12 mouse cellular contexts compared by ENCODE assay signal in the genomic region with DNA sequence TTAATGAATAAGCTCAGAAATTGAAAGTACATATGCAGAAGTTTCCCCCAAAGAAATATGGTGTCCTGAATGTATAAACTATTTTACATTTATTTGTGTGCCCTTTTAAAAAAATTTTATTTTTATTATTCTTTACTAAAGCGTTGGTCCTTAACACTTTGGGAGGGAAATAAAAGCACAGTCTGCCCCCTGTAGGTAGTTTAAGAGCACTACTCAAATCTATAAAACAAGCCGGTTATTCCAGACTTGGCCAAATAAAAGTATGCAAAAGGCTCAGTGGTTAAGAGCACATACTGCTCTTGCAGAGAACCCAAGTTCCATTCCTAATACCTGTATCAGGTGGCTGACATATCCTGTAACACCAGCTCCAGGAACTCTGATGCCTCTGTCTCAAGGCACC.
DNase-seq lines count a peak whose midpoint lies in the region; ATAC-seq and TF ChIP-seq lines count a peak whose summit lies in the region.
"Had no signal": no experiment of that assay in that cellular context is flagged by ENCODE, and none has a peak within 500 bp of the region (broad histone marks: within the 10 kb centered on the region; RNA-seq: fewer than 3 reads in every experiment).

No protein-coding gene starts in this region.

- 0 out of 2 replicates have a peak, but pooled peaks have one; percentile 30 for ATAC-seq in forebrain, embryonic 11.5 days (replicated peaks; ENCODE audit: low FRiP score)
- no peak for ATAC-seq in lung, postnatal 0 days
- peak; percentile 72 for ATAC-seq in megakaryocyte progenitor cell, adult 5-6 weeks (replicated peaks; ENCODE audit: poor library complexity)
- ATAC-seq: inflammation-experienced regulatory T-cells, adult 6 months had no signal

- TF ChIP-seq CTCF in lung, postnatal 0 days (IDR thresholded peaks at IDR 0.05), result peak; percentile 47

- no peak overlapping the region for H3K9ac ChIP-seq in forebrain, embryonic 11.5 days (ENCODE audit: low read length)
- H3K9ac ChIP-seq in lung, postnatal 0 days (replicated peaks; ENCODE audit: low read depth), result no peak overlapping the region

- H3K9me3 ChIP-seq in forebrain, embryonic 11.5 days (ENCODE audit: control insufficient read depth, low read length), result no peaks in the 10 kb centered on the region
- H3K9me3 ChIP-seq in forebrain, embryonic 10.5 days, result no peaks in the 10 kb centered on the region
- no peaks in the 10 kb centered on the region for H3K9me3 ChIP-seq in lung, postnatal 0 days (ENCODE audit: low read length)
- H3K9me3 ChIP-seq: heart, embryonic 10.5 days had no signal

- TF ChIP-seq EP300 in lung, postnatal 0 days (IDR thresholded peaks at IDR 0.05), result no peak

- no peak overlapping the region for H3K4me2 ChIP-seq in forebrain, embryonic 11.5 days (ENCODE audit: low read depth, low read length, severe bottlenecking)
- no peak overlapping the region for H3K4me2 ChIP-seq in lung, postnatal 0 days (replicated peaks; ENCODE audit: low read depth, low read length)

- H3K27ac ChIP-seq in forebrain, embryonic 11.5 days (ENCODE audit: low read depth, low read length), result no peak overlapping the region
- H3K27ac ChIP-seq in forebrain, embryonic 10.5 days, result no peak overlapping the region
- H3K27ac ChIP-seq in lung, postnatal 0 days (ENCODE audit: low read length), result no peak overlapping the region
- H3K27ac ChIP-seq: heart, embryonic 10.5 days had no signal

- no peak for DNase-seq in forebrain, embryonic 11.5 days (ENCODE audit: low spot score)
- no peak for DNase-seq in forebrain, embryonic 10.5 days (ENCODE audit: extremely low spot score, low spot score)
- DNase-seq in lung, postnatal 0 days (ENCODE audit: low spot score), result peak; percentile 35
- no peak for DNase-seq in lung, adult 18-20 months
- peak; percentile 12 for DNase-seq in c-Kit-positive CD71-negative TER-119-negative erythroid progenitor cells, embryonic 14.5 days (ENCODE audit: low read depth)
- no peak for DNase-seq in right cerebral cortex, adult 2 months (ENCODE audit: low spot score in 2 of 2)
- no peak for DNase-seq in heart, adult 8-10 months (ENCODE audit: low spot score)
- DNase-seq: lung, adult 2 months had no signal

- 69% methylated on average over 2 of the region's 2 CpGs for WGBS in forebrain, embryonic 11.5 days
- WGBS in forebrain, embryonic 10.5 days, result 76% methylated on average over 2 of the region's 2 CpGs
- 47% methylated on average over 2 of the region's 2 CpGs for WGBS in lung, postnatal 0 days

- H3K4me3 ChIP-seq in forebrain, embryonic 11.5 days (ENCODE audit: low read depth, low read length), result no peak overlapping the region
- H3K4me3 ChIP-seq in forebrain, embryonic 10.5 days, result no peak overlapping the region
- H3K4me3 ChIP-seq in lung, postnatal 0 days (ENCODE audit: low read depth, low read length), result no peak overlapping the region
- H3K4me3 ChIP-seq: heart, embryonic 10.5 days; myocyte had no signal

- H3K4me1 ChIP-seq in forebrain, embryonic 11.5 days (replicated peaks; ENCODE audit: control insufficient read depth, insufficient read depth, low read length), result no peaks in the 10 kb centered on the region
- no peaks in the 10 kb centered on the region for H3K4me1 ChIP-seq in forebrain, embryonic 10.5 days
- no peaks in the 10 kb centered on the region for H3K4me1 ChIP-seq in lung, postnatal 0 days (ENCODE audit: insufficient read depth, low read depth, low read length)
- H3K4me1 ChIP-seq: heart, embryonic 10.5 days had no signal

- H3K27me3 ChIP-seq in forebrain, embryonic 11.5 days (ENCODE audit: control insufficient read depth, insufficient read depth, low read length), result no peaks in the 10 kb centered on the region
- H3K27me3 ChIP-seq in forebrain, embryonic 10.5 days (ENCODE audit: poor library complexity, severe bottlenecking), result no peaks in the 10 kb centered on the region
- H3K27me3 ChIP-seq in lung, postnatal 0 days (replicated peaks; ENCODE audit: insufficient read depth, low read length), result no peaks in the 10 kb centered on the region

- H3K36me3 ChIP-seq in forebrain, embryonic 11.5 days (ENCODE audit: control insufficient read depth, insufficient read depth, low read length), result no peaks in the 10 kb centered on the region
- H3K36me3 ChIP-seq in forebrain, embryonic 10.5 days (replicated peaks), result peaks cover 6% of the 10 kb centered on the region; the same call in 1 of the 2 replicates
- no peaks in the 10 kb centered on the region for H3K36me3 ChIP-seq in lung, postnatal 0 days (ENCODE audit: insufficient read depth, low read length)
- H3K36me3 ChIP-seq: heart, embryonic 10.5 days had no signal

Comparison
In these comparisons a context has a peak if more than half of its experiments do, and no peak if none do; other contexts are left out.
1. DNase-seq: peak in lung, postnatal 0 days (single experiment) and c-Kit-positive CD71-negative TER-119-negative erythroid progenitor cells, embryonic 14.5 days (single experiment); none in forebrain, embryonic 11.5 days (single experiment), forebrain, embryonic 10.5 days (single experiment), lung, adult 18-20 months (0 of 2), right cerebral cortex, adult 2 months (0 of 2) and heart, adult 8-10 months (single experiment).